Mouse (Mus musculus) lung, postnatal 25 days (tissue): ENCODE data around the gene Borcs7.
"Not testable (repeated sequence)": the region's sequence is repeated elsewhere in the genome, so short reads cannot be mapped to it uniquely, and the experiment has no call there.

Experiments
- DNase-seq: peaks from one replicate; pipeline ENCODE4 v3.0.0; 2022; ENCODE audit warnings: low spot score

Borcs7 gene

DNA sequence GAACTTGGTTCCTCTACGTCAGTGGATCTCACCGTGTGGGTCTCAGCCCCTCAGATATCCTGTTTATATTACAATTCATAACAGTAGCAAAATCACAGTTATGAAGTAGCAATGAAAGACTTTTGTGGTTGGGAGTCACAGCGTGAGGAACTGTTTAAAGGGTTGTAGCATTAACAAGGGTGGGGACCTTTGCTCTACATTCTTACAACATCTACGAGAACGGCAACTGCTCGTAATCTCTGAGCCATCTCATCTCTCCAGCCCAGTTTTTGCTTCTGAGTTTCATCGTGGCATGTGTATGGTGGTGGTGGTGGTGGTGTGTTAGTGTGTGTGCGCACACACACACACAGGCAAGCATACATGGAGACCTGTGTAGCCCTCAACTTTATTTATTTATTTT lies 24.5 kb downstream of the Borcs7 start:
- no peak for DNase-seq

DNA sequence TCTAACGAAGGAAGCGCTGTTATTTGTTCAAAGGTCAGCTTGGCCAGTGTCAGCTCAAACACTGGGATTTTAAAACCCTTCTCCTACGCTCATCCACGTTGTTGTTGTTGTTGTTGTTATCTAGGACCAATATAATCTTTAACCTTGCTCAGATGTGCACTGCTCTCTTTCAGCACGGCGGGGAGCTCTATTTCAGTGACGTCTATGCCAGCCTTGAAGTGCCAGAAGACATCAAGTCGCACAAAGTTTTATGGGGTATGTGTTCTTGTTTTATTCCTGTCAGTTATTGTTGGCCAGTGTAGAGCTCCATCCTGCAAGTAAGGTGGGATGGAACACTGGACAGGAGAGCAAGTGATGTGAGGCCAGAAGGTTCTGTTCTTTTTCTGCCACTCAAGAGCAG lies 25.3 kb downstream of the Borcs7 start:
- no peak for DNase-seq

DNA sequence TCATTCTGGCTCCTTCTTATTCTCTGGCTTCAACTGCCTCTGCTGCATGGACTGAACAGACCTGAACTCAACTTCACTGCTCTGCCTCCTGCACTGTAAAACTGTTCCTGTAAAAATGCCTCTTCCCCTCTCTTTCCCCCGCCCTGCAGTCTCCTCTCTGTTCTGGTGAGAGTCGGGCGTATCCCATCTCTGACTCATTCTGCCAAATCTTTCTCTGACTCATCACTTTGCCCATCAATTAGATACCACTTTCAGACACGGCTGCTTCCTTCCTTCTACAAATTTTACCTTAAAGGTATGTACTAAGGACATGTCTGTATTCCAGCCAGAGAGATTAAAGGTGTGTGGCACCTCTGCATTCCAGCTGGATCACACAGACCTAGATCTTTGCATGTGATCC lies 28.4 kb downstream of the Borcs7 start:
- no peak for DNase-seq

DNA sequence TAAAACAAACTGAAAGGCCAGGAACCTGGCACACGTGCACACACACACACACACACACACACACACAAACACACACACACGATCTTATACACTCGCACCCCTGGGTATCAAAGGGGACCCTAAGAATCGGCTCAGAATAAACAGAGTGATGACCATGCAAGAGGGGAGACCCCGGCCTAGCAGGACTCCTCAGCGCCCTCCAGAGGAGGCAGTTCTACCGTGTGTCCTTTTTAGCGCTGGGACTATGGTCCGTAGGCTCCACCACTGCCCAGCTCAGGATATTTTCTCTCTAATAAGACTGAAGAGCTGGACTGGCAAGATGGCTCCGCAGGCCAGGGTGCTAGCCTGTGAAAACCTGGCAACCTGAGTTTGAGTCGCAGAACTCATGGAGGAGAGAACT lies 34.7 kb downstream of the Borcs7 start:
- DNase-seq = no peak

DNA sequence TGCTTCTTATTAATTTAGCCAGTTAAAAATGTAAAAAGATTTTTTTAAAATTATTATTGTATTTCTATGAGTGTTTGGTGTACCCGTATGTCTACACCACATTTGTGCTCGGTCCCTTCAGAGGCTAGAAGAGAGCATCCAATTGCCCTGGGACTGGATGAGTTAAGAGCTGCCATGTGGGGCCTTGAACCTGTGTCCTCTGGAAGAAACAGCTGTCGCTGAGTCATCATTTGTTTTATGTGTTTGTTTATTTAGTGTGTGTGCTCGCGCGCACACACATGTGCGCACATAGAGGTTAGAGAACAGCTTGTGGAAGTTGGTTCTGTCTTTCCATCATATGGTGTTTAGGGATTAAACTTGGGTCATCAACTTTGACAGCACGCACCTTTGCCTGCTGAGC lies 36.4 kb downstream of the Borcs7 start:
- no peak for DNase-seq

DNA sequence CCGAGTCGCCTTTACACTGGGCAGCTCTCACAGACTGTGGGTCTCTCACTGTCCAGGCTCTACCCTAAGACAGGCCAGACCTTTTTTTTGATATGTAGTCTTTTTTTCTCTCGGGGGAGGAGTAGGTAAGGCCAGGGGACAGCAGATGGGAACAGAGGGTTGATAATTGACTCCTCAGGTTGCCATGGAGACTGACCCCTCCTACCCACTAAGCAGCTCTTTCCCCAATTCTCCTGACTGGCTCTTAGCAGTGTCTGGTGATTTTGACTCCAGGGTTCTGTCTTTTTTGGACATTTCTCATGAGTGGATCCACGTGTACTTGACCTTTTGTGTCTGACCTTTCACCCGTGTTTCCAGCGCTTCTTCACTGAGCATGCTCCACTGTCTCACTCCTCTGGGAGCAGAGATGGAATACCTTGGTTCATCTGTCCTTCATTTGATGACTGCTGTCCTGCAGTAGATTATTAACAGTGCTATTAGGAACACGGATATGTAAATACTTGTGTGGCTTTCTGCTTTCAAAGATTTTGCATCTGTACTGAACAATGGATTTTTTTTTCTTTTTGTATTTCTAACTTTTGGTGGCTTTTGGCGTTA lies 37.5 kb downstream of the Borcs7 start:
- no peak for DNase-seq

DNA sequence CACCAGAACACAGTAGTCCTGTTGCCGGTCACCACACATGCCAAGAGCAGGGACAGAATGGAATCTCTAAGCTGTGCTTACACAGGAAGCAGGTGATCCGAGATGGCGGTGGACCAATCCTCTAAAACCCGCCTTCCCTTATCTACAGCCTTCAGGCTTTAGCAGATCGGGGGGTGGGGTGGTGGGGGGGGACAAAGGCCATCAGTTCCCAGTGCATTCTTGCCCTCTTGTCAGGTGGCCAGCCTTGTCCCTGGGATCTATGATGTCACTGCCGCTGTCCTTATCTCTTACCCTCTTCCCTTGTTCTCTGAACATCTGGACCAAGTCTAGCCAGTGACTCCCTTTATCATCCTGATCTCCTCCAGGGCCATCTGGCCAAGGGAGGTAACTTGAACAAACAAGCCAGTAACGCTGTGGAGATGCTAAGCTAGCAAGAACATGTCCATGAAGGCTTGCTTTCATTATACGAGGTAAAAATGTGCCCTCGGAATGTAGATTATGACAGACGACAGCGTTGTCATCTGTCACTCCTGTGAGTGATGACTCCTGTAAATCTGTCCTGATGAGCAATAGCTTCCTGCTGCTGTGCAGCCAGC lies 38.3 kb downstream of the Borcs7 start:
- DNase-seq = no peak

DNA sequence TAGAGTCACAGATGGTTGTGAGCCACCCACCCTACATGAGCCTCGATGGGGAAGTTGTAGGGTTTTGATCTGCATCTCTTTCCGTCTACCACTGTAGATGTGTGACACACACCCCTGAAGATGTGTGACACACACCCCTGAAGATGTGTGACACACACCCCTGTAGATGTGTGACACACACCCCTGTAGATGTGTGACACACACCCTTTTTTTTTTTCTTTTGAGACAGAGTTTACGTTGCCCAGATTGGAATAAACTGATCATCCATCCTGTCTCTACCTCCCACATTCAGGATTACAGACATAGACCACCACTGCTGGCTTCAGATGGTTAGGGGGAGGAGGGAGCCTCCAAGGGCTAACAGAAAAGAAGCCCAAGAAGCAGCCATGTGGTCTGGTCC lies 39.2 kb downstream of the Borcs7 start:
- DNase-seq = no peak

DNA sequence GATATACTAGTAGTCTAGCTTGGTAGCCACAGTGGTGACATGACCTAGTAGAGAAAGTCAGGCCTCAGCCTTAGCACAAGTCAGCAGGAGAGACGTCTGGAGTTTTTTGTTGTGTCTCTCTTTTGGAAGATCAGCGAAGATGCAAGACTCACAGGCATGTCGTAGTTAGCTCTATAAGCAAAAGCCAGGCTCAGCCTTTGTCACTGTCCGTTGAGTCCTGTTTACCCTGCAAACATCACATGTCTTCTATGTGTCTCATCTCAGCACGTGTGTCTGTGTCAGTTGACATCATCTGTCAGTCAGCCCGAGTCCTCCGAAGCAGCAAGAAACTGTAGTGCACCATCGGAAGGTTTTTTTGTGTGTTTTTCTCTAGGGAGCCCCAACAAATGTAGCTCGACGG lies 41.6 kb downstream of the Borcs7 start:
- DNase-seq = no peak

DNA sequence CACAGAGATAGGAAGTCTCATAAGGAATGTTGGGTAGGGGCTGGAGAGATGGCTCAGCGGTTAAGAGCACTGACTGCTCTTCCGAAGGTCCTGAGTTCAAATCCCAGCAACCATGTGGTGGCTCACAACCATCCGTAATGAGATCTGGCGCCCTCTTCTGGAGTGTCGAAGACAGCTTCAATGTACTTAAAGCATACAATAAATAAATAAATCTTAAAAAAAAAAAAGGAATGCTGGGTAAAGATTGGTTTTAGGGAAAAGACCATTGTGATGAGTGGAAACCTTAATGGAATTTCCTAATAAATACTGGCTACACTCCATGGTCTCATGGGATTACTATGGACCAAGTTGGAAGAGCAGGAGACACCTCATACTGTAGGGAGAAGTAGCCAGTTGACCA lies 43.0 kb downstream of the Borcs7 start:
- DNase-seq = not testable (repeated sequence)

DNA sequence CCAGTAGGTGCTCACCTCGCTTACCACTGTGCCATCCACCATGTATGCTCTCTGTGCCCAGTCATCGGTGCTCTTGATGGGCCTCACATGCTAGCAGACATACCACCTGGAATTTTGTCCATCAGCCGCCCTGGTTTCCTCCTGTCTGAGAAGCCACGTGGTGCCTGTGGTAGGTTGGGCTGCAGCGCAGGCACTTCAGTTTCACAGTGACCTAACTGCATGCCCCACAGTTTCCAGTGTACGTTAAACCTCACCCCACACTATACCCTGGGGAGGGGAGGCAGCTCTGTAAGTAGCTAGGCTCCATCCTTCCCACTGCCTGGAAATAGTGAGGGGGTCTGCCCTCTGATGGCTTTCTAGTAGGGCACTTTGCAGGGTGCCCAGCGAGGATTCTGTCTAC lies 43.9 kb downstream of the Borcs7 start:
- no peak for DNase-seq

DNA sequence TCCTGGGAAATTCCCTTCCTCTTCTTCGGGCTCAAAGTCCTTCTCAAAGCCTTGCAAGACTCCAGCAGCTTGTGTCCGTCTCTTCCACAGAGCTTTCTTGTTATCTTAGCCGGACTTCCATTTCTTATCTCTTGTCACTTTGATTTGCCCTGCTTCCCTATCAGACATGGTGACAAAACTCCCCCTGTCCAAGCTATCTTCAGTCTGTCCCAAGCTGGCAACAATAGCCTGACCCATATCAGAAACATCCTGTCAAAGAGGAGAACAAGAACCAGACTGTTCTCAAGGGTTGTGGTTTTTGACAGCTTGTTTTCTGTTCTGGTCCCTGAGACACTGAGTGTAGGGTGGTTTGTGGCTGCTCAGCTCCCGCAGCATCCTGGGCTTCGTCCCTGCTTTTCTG lies 45.5 kb downstream of the Borcs7 start:
- no peak for DNase-seq

DNA sequence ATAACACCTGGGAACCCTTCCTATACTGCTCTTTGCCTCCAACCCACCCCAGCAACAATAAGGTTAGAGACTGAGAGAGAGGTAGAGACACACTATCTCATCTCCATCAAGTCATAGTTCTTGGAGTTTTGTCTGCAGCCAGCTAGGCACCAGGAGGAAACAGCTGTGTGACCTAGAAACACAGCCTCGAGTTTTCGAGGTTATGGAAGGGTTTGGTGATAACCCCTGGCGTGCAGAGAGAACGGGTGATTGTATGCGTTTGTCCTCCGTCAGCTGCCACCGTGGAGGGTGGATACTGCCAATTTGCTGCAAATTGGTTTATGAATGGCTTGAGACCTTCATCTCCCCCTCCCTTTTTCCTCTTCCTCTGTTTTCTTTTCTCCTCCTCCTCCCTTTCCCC lies 47.4 kb downstream of the Borcs7 start:
- no peak for DNase-seq

DNA sequence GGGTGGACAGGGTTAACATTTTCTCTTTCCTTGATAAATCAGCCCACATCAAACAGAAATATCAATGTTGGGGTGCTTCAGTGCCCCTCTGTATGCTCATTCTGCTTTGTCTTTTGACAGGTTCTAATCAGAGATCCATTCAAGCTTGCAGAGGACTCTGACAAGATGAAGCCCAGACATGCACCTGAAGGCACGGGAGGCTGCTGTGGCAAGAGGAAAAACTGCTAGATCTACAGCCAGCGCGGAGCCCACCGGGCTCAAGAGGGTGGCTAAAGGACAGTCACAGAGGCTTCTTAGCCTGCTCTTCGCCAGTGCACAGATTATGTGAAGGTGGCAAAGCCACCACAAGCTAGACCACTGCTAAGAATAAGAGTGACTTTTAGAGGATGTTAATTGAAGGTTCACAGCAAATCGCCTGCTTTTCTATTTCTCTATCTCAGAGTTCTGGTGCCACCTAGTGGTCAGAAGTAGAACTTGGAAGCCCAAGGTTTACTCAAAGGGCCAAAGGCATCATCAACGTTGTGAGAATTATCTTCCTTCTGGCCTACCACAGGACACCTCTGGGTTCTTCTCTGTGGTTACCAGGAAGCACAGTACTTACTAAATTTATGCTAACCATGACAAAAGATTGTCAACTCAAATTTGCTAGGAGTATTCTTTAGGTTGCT lies 50.8 kb downstream of the Borcs7 start:
- peak; percentile 72 for DNase-seq

DNA sequence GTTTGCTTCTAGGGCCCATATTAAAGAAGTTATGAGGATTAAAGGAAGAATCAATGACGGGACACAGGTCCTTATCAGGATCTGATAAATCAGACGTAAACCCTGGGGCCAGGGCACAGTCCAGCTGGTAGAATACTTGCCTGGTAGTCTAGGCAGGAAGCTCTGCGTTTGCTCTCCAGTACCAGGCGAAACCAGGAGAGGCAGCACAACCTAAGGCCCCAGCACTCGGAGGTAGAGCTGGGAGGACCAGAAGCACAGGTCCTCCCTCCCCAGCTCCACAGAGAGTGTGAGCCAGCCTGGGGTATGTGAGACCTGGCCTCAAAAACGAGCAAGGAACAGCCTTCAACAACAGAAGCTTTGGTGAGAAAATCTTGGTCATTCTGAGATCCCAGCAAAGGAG lies 51.9 kb downstream of the Borcs7 start:
- DNase-seq = no peak

DNA sequence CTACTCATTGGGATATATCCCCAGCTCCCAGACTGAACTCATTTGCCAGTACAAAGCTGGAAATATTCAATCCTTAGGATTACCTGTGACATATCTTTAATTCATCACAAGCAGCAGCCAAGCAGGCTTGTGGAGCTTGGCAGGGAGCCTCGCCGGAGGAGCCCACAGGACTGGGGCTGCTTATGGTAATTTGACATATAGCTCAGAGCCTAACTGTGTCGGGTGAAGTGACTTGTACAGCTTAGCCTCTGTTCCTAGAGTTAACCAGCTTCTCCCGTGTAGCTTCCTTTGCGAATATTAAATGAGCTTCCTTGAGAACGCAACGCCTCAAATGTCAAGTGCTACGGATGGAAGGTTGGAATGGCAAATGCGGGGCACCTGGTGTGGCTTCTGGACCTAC lies 55.0 kb downstream of the Borcs7 start:
- no peak for DNase-seq

DNA sequence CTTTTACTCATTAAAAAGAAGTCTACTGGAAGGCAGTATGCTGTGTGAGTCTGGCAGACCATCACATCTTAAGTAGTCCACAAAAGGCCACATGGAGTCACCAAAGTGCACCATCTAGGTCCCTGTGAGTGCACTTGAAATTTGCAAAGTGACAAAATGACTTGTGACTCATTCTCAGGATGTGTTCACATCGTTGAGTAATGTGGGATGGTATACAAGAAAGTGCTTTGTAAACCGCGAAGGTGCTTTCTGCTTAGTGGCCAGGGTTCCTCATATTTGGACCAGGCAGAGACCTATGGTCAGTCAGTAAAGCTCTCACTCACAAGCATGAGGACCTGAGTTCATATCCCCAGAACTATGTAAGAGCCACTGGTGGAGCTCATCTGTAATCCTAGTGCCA lies 58.1 kb downstream of the Borcs7 start:
- DNase-seq = no peak

DNA sequence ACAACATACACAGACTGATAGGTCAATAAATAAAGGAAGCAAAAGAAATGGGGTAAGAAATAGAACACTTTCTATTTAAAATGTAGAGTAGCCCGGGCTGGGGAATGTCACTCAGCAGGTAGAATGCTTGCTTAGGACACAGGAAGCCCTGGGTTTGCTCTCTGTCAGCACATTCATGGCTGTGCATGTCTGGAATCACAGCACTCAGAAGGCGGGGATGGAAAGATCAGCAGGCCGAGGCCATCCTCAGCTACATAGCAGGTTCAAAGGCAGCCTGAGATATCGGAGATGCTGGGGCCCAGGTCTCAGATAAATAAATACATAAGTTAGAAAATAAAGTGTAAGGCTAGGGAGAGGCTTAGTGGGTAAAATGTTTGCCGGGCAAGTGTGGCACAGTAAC lies 62.5 kb downstream of the Borcs7 start:
- no peak for DNase-seq
